Mouse (Mus musculus) stomach, embryonic 16.5 days (tissue): ENCODE data around the gene Gm21304. TPM values are rescaled to one million over a fixed set of nuclear protein-coding genes. Genes with fewer than 3 reads are reported as not detected.

Experiments used
- ATAC-seq: fragments of 200-750 bp; cut with Nextera tagmentation; 2 replicates; pipeline ENCODE4 v1.8.0; 2017; ENCODE audit warnings: moderate number of reproducible peaks, moderate TSS enrichment; ENCODE audit not compliant: insufficient read depth, low FRiP score
- H3K27ac ChIP-seq: fragments of 300-500 bp; sonication (generic); 2 replicates; pipeline ENCODE4 v1.5.1; 2014; ENCODE audit warnings: low read length
- H3K27me3 ChIP-seq: fragments of 300-500 bp; sonication (generic); 2 replicates; pipeline ENCODE4 v1.6.1; 2014; ENCODE audit warnings: low read length, control low read depth, mixed read lengths; ENCODE audit not compliant: control insufficient read depth, insufficient read depth
- H3K36me3 ChIP-seq: fragments of 300-500 bp; sonication (generic); 2 replicates; pipeline ENCODE4 v1.6.1; 2014; ENCODE audit warnings: low read length; ENCODE audit not compliant: control insufficient read depth, insufficient read depth
- H3K4me1 ChIP-seq: fragments of 300-500 bp; sonication (generic); 2 replicates; pipeline ENCODE4 v1.6.1; 2014; ENCODE audit warnings: low read length, control low read depth, mixed read lengths; ENCODE audit not compliant: control insufficient read depth, insufficient read depth
- H3K4me2 ChIP-seq: fragments of 300-500 bp; sonication (generic); 2 replicates; pipeline ENCODE4 v1.6.1; 2014; ENCODE audit warnings: low read depth, low read length, mixed read lengths
- H3K4me3 ChIP-seq: fragments of 300-500 bp; sonication (generic); replicated peaks from 2 replicates; pipeline ENCODE4 v1.5.1; 2014; ENCODE audit warnings: mild to moderate bottlenecking, low read length
- H3K9ac ChIP-seq: fragments of 300-500 bp; sonication (generic); 2 replicates; pipeline ENCODE4 v1.6.1; 2014; ENCODE audit warnings: low read length
- H3K9me3 ChIP-seq: fragments of 300-500 bp; sonication (generic); replicated peaks from 2 replicates; pipeline ENCODE4 v1.6.1; 2016; ENCODE audit warnings: low read length, control low read depth; ENCODE audit not compliant: control insufficient read depth
- WGBS: fragments of 180-500 bp; shearing (Covaris S2); extraction: QIAGEN DNeasy Blood & Tissue Kit; methylation state at CpG from one replicate; pipeline ENCODE4 v1.1.7; 2014; 5-methylcytosine and 5-hydroxymethylcytosine counted together
- polyA plus RNA-seq: library from polyadenylated mRNA; unstranded; fragments of >200 nt; fragmentation: Nextera tagmentation; extraction: Ambion mirVana; gene quantifications from 2 replicates; pipeline ENCODE4 v1.2.1, GENCODE M21; 2015

Gm21304 gene
- polyA plus RNA-seq, 1 experiment from 2014 or later, result not detected

GRCm38 (mm10) chr10:104214527-104214926 is 46.2 kb downstream of the Gm21304 start:
- H3K36me3 ChIP-seq, result no peaks in the 10 kb centered on the region
- no peak overlapping the region for H3K4me2 ChIP-seq
- no peaks in the 10 kb centered on the region for H3K9me3 ChIP-seq
- H3K27ac ChIP-seq, result no peak overlapping the region
- 92% methylated on average over 5 of the region's 5 CpGs for whole genome bisulfite sequencing
- ATAC-seq, result no peak
- H3K4me3 ChIP-seq, result no peak overlapping the region
- H3K9ac ChIP-seq, result no peak overlapping the region
- no peaks in the 10 kb centered on the region for H3K4me1 ChIP-seq
- no peaks in the 10 kb centered on the region for H3K27me3 ChIP-seq

Other genes with a start within 250 kb of the Gm21304 start
- gene Gm21293, start 25.5 kb upstream of the Gm21304 start, polyA plus RNA-seq, result not detected in 2 replicates
- not detected in 2 replicates for gene Gm6763, start 17.0 kb upstream of the Gm21304 start, polyA plus RNA-seq
- gene Gm8764, start 8.5 kb upstream of the Gm21304 start, polyA plus RNA-seq, result not detected in 2 replicates
- gene Gm21312, start 8.5 kb downstream of the Gm21304 start, polyA plus RNA-seq, result not detected in 2 replicates
- not detected in 2 replicates for gene Gm20765, start 17.0 kb downstream of the Gm21304 start, polyA plus RNA-seq
- gene Gm4340, start 25.5 kb downstream of the Gm21304 start, polyA plus RNA-seq, result not detected in 2 replicates